Mouse (Mus musculus): ENCODE results near the gene Cask. TPM values are rescaled to one million over a fixed set of nuclear protein-coding genes. Genes with fewer than 3 reads are reported as not detected.

Cask gene
- polyA plus RNA-seq, 1 experiment from 2014 or later: 16.0 TPM

DNA sequence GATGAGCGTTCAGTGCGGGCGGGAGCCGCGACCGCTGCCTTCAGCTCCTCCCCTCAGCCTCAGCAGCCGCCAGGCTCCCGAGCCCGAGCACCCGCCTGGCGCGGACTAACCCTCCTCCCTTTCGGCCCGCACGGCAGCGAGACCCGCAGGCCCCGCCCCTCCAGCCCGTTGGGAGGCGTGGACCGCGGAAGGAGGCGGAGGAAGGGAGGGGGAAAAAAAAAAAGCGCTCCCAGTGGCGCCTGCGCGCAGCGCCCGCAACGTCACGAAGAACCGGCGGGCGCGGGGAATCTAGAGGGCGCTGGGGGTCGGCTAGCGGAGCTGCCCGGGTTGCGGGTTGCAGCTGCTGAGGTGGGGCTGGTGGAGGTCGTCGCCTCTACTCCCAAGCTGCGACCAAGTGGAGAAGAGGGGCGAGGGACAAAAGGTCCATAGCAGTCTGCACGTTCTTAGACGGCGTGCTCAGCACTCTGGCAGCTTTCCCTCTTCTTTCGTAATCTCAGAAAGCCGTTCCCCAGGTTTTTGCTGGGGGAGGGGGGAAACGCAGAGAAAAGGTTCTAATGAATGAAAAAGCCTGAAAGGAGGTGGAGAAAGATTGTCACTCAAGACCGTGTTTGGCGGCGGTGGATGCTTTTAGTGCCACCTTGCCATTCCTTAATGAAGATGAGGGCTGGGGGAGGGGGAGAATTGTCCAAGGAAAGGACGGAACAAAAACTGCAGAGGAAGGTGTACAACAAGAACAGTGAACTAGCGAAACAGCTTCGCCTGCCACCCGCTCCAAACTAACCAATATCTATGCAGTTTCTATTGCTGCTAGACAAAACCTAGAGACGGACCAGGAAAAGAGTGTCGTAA is 4.3 kb downstream of the Cask start:
- ATAC-seq (ENCODE audit: insufficient read depth): peak; percentile 93
- H3K4me1 ChIP-seq (ENCODE audit: insufficient read depth): no peaks in the 10 kb centered on the region

DNA sequence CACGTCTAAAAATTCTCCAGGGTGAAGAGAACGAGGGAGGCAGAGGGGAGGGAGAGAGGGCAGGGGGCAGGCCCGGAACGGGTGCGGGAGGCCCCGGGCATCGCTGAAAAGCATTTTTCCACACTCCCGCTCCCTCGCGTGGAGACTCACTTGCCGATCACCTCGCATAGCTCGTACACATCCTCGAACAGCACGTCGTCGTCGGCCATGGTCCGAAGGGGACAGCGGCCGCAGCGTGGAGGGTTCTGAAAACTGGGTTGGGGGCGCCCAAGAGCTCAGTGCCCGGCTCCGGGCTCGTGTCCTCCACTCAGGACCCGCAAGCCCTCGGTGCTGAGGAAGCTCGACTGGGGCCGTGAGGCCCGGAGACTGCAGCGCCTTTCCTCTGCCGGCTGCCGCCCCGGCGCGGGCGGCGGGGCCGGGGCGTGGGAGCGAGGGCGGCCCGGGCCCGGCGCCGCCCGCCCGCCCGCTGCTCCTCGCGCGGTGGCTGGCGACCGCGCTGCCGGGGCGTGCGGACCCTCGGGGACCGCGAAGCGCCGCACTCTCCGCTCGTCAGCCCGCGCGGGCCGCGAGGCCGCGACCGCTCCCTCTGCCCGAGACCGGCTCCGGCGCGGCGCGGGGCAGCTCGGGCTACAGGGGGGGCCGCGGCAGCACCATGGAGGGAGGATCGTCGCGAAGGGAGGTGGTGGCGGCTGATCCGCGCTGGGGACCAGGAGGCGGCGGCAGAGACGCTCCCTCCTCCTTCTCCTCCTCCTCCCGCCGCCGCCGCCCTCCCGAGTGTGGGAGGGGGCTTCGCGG is 5.1 kb downstream of the Cask start:
- Histone ChIP-seq H3K4me1 (ENCODE audit: insufficient read depth) (no peaks in the 10 kb centered on the region), H3K4me3 (ENCODE audit: low read depth, low read length) (peak overlapping the region; percentile 56), H3K9me3 (ENCODE audit: low read depth, low read length) (no peaks in the 10 kb centered on the region), H3K4me2 (peak overlapping the region; percentile 60), H3K36me3 (ENCODE audit: insufficient read depth) (no peaks in the 10 kb centered on the region), H3K27me3 (ENCODE audit: insufficient read depth, low read length) (no peaks in the 10 kb centered on the region), H3K27ac (ENCODE audit: low read depth) (peak overlapping the region; percentile 88), H3K9ac (peak overlapping the region; percentile 73)
- WGBS: 13% methylated on average over 39 of the region's 100 CpGs
- DNase-seq (peak; percentile 64), ATAC-seq (ENCODE audit: insufficient read depth) (peak; percentile 88)
- TF ChIP-seq CTCF (IDR thresholded peaks at IDR 0.05; ENCODE audit: low read depth): peak; percentile 34; the same call in 1 of the 2 replicates

More for the DNA sequence above, 4.3 kb downstream of the Cask start:
- no peaks in the 10 kb centered on the region for H3K36me3 ChIP-seq (ENCODE audit: insufficient read depth)
- H3K27ac ChIP-seq (ENCODE audit: low read depth): peak overlapping the region; percentile 88
- peak overlapping the region; percentile 73 for H3K9ac ChIP-seq
- WGBS: 8% methylated on average over 51 of the region's 59 CpGs
- H3K4me2 ChIP-seq: peak overlapping the region; percentile 61
- no peaks in the 10 kb centered on the region for H3K27me3 ChIP-seq (ENCODE audit: insufficient read depth, low read length)
- H3K9me3 ChIP-seq (ENCODE audit: low read depth, low read length): no peaks in the 10 kb centered on the region
- DNase-seq: peak; percentile 92
- peak overlapping the region; percentile 56 for H3K4me3 ChIP-seq (ENCODE audit: low read depth, low read length)
- TF ChIP-seq CTCF (IDR thresholded peaks at IDR 0.05; ENCODE audit: low read depth): peak; percentile 35; the same call in 1 of the 2 replicates

DNA sequence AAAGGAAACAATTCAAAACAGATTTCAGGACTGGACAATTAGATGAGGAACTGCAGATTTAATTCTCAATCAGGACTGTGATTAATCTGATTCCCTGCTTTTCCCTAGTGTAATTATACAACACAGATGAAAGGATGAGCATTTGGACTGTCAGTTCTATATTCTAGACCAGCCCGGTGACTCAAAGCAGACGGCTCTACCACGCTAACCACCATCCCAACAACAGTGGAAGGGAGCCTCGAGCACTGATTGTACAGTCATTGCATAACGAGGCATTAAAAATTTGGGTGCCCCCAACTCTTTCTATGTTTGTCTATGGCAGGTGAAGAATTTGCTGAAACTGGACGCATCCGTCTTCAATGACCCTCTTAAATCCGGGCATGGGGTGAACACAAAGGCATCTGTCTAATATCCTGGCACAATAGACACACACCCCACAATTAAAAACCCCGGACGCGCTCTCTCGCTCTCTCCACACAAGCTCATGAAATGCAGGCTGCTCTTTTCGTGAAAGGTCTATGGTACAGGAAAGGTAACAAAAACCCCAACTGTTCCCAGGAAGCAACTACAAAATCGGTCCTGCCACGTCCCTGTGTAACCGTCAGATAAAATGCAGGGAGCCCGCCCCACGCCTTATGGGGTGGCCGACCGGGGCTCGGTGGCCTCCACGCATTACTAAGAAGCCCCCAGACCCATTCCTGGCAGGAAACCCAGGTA is 5.9 kb downstream of the Cask start:
- Histone ChIP-seq H3K4me2 (peak overlapping the region; percentile 60), H3K9me3 (ENCODE audit: low read depth, low read length) (no peaks in the 10 kb centered on the region), H3K27ac (ENCODE audit: low read depth) (peak overlapping the region; percentile 88; the same call in 1 of the 2 replicates), H3K4me1 (ENCODE audit: insufficient read depth) (no peaks in the 10 kb centered on the region), H3K27me3 (ENCODE audit: insufficient read depth, low read length) (no peaks in the 10 kb centered on the region), H3K36me3 (ENCODE audit: insufficient read depth) (no peaks in the 10 kb centered on the region), H3K4me3 (ENCODE audit: low read depth, low read length) (peak overlapping the region; percentile 56), H3K9ac (peak overlapping the region; percentile 73)
- DNase-seq: peak; percentile 26
- no peak for ATAC-seq (ENCODE audit: insufficient read depth)
- TF ChIP-seq CTCF (IDR thresholded peaks at IDR 0.05; ENCODE audit: low read depth): no peak
- WGBS: 15% methylated on average over 22 of the region's 22 CpGs

DNA sequence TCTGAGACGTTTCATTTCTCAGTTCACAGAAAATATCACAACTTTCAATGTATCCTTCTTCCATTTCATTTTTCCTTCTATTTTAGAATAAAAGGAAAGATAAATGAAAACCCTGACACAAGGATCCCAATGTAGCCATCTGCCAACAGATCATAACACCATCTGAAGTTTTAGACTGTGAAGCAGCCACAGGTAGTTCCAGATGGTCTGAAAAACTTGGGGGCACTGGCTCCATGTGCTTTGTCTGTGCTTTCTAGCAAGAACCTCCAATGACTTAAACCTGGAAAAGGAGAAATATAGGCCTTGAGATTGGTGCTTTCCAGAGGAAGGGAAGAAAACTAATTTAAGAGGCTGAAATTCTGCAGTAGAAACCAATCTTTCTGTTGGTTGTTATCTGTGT is 28.4 kb downstream of the Cask start:
- Histone ChIP-seq H3K4me3 (ENCODE audit: low read depth, low read length) (no peak overlapping the region), H3K27ac (ENCODE audit: low read depth) (no peak overlapping the region), H3K9me3 (ENCODE audit: low read depth, low read length) (no peaks in the 10 kb centered on the region), H3K36me3 (ENCODE audit: insufficient read depth) (no peaks in the 10 kb centered on the region), H3K27me3 (ENCODE audit: insufficient read depth, low read length) (no peaks in the 10 kb centered on the region), H3K4me2 (no peak overlapping the region), H3K4me1 (ENCODE audit: insufficient read depth) (no peaks in the 10 kb centered on the region), H3K9ac (no peak overlapping the region)
- DNase-seq: no peak
- WGBS: 60% methylated on average over 1 of the region's 1 CpGs
- ATAC-seq (ENCODE audit: insufficient read depth): no peak
- TF ChIP-seq CTCF (IDR thresholded peaks at IDR 0.05; ENCODE audit: low read depth): no peak

DNA sequence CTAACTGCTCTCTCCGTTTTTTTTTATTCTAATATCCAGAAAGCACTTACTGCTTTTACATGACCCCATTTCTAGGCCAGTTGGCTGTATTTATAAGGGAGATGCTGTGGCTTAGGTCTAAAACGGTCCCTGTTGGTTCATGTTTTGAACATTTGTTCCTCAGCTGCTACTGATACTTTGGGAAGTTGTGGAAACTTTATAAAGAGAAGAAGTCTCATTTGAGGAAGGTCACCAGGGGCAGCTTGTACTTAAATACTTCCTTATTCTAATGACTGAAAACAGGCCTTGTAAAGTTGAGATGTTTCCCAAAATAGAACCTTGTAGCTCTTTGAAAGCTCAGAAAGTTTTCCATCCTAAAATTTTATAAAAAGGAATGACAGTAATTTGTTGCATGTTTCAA is 52.4 kb downstream of the Cask start:
- no peaks in the 10 kb centered on the region for H3K4me1 ChIP-seq (ENCODE audit: insufficient read depth)

DNA sequence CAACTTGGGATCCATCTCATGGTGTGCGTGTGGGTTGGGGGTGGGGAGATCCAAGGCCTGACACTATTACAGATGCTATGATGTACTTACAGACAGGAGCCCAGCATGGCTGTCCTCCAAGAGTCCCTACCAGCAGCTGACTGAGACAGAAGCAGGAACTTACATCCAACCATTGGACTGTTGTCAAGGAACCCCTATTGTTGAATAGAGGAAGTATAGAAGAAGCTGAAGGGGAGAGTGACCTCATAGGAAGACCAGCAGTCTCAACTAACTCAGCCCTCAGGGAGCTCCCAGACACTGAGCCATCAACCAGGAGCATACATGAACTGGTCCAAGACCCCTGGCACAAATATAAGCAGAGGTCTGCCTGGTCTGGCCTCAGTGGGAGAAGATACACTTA is 85.5 kb downstream of the Cask start:
- 100% methylated on average over 1 of the region's 1 CpGs for WGBS
- ATAC-seq (ENCODE audit: insufficient read depth): no peak
- H3K27me3 ChIP-seq (ENCODE audit: insufficient read depth, low read length): no peaks in the 10 kb centered on the region
- no peak for TF ChIP-seq CTCF (IDR thresholded peaks at IDR 0.05; ENCODE audit: low read depth)
- no peaks in the 10 kb centered on the region for H3K4me1 ChIP-seq (ENCODE audit: insufficient read depth)
- no peaks in the 10 kb centered on the region for H3K9me3 ChIP-seq (ENCODE audit: low read depth, low read length)
- no peak overlapping the region for H3K4me3 ChIP-seq (ENCODE audit: low read depth, low read length)
- no peaks in the 10 kb centered on the region for H3K36me3 ChIP-seq (ENCODE audit: insufficient read depth)
- H3K4me2 ChIP-seq: no peak overlapping the region
- DNase-seq: no peak
- H3K27ac ChIP-seq (ENCODE audit: low read depth): no peak overlapping the region
- no peak overlapping the region for H3K9ac ChIP-seq

More for the DNA sequence above, 52.4 kb downstream of the Cask start:
- H3K4me3 ChIP-seq (ENCODE audit: low read depth, low read length): no peak overlapping the region
- ATAC-seq (ENCODE audit: insufficient read depth) (no peak), DNase-seq (no peak)
- TF ChIP-seq CTCF (IDR thresholded peaks at IDR 0.05; ENCODE audit: low read depth): no peak
- no peaks in the 10 kb centered on the region for H3K27me3 ChIP-seq (ENCODE audit: insufficient read depth, low read length)
- no peaks in the 10 kb centered on the region for H3K9me3 ChIP-seq (ENCODE audit: low read depth, low read length)
- no peak overlapping the region for H3K27ac ChIP-seq (ENCODE audit: low read depth)
- no peak overlapping the region for H3K4me2 ChIP-seq
- 75% methylated on average over 2 of the region's 2 CpGs for WGBS
- H3K9ac ChIP-seq: no peak overlapping the region
- no peaks in the 10 kb centered on the region for H3K36me3 ChIP-seq (ENCODE audit: insufficient read depth)
